Mouse (Mus musculus): ENCODE measurements at regions not wholly inside any gene's neighbourhood (a gene's known extent, or its start where the extent isn't known, plus 50 kb on each side); places are given as distances from the start of the nearest gene placed in this dataset.

GRCm38 (mm10) chr1:137330634-137331033, 370.4 kb upstream of the Nr5a2 start:
- peak; percentile 54 for DNase-seq (ENCODE audit: inconsistent ontology term)

GRCm38 (mm10) chr1:137323884-137324594, 363.8 kb upstream of the Nr5a2 start:
- DNase-seq (ENCODE audit: inconsistent ontology term) = no peak

- DNase-seq (ENCODE audit: inconsistent ontology term) = no peak
Measured at GRCm38 (mm10) chr1:137323035-137323680, 362.9 kb upstream of the Nr5a2 start.

- no peak for DNase-seq (ENCODE audit: inconsistent ontology term)
Measured at GRCm38 (mm10) chr1:137302757-137303422, 342.6 kb upstream of the Nr5a2 start.

GRCm38 (mm10) chr1:137297780-137298569, 337.7 kb upstream of the Nr5a2 start:
- no peak for DNase-seq (ENCODE audit: inconsistent ontology term)

- DNase-seq (ENCODE audit: inconsistent ontology term) = no peak
Measured at GRCm38 (mm10) chr1:137289456-137289855, 329.2 kb upstream of the Nr5a2 start.

- DNase-seq (ENCODE audit: inconsistent ontology term) = no peak
Measured at GRCm38 (mm10) chr1:137283291-137283690, 323.0 kb upstream of the Nr5a2 start.

GRCm38 (mm10) chr1:137282457-137282856, 322.2 kb upstream of the Nr5a2 start:
- no peak for DNase-seq (ENCODE audit: inconsistent ontology term)

- peak; percentile 58 for DNase-seq (ENCODE audit: inconsistent ontology term)
Measured at GRCm38 (mm10) chr1:137280391-137281386, 320.4 kb upstream of the Nr5a2 start.

- DNase-seq (ENCODE audit: inconsistent ontology term) = no peak
Measured at GRCm38 (mm10) chr1:137279981-137280380, 319.7 kb upstream of the Nr5a2 start.

- peak; percentile 58 for DNase-seq (ENCODE audit: inconsistent ontology term)
Measured at GRCm38 (mm10) chr1:137270659-137271612, 310.7 kb upstream of the Nr5a2 start.

- no peak for DNase-seq (ENCODE audit: inconsistent ontology term)
Measured at GRCm38 (mm10) chr1:137262806-137263370, 302.6 kb upstream of the Nr5a2 start.

- DNase-seq (ENCODE audit: inconsistent ontology term) = no peak
Measured at GRCm38 (mm10) chr1:137262121-137262525, 301.9 kb upstream of the Nr5a2 start.

- DNase-seq (ENCODE audit: inconsistent ontology term) = no peak
Measured at GRCm38 (mm10) chr1:137256294-137256693, 296.0 kb upstream of the Nr5a2 start.

- no peak for DNase-seq (ENCODE audit: inconsistent ontology term)
Measured at GRCm38 (mm10) chr1:137255041-137255440, 294.8 kb upstream of the Nr5a2 start.

- no peak for DNase-seq (ENCODE audit: inconsistent ontology term)
Measured at GRCm38 (mm10) chr1:137254634-137255033, 294.4 kb upstream of the Nr5a2 start.

- DNase-seq (ENCODE audit: inconsistent ontology term) = no peak
Measured at GRCm38 (mm10) chr1:137227098-137227485, 266.8 kb upstream of the Nr5a2 start.

GRCm38 (mm10) chr1:137226479-137227097, 266.3 kb upstream of the Nr5a2 start:
- DNase-seq (ENCODE audit: inconsistent ontology term) = no peak

- DNase-seq (ENCODE audit: inconsistent ontology term) = peak; percentile 62
Measured at GRCm38 (mm10) chr1:137225418-137225817, 265.2 kb upstream of the Nr5a2 start.

Data from Muller cell, postnatal 12 days (primary cell).